Mouse (Mus musculus) cerebellum, postnatal 25 days (tissue): ENCODE data around the gene Tmcc1.
"Not testable (repeated sequence)": the region's sequence is repeated elsewhere in the genome, so short reads cannot be mapped to it uniquely, and the experiment has no call there.

Source experiments
- DNase-seq, 2 experiments: peaks; one replicate each; pipeline ENCODE4 v3.0.0; 2021; ENCODE audit warnings: mixed read lengths in 2 of 2

Gene Tmcc1

DNA sequence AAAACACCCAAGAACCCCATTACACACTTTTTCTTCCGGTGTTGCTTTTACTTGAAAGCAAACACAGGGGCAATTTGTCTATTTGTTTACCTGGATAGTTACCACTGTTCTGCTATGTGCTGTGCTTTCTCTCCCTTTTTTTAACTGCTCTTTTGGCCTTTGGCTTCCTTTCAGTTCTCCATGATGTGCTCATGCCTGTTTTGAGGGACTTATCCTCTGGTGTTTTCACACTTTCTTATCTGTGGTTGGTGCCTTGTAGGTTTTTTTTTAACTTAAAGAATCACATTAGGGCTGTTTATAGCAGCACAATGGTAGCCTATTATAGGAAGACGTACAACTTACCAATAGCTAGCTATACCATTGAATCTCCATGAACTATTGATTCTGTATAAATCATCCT, 51.6 kb downstream of the Tmcc1 start:
- no peak for DNase-seq

DNA sequence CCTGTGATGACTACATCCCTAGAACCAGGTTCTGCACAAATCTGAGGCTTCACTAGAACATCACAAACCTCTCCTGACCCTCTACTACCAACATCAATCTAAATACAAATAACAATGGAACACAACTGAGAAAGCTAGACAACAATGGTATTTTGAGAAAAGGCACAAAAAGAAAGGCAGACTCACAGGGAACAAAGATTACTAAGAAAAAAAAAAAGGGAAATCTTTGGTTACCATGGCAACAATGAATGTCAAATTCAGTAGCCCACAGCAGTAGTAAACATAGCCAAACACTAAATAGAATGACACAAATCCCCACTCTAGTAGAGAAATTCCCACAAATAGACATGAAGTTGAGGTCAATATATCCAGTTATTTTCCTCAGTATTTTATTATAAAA, 52.5 kb downstream of the Tmcc1 start:
- no peak for DNase-seq

- no peak for DNase-seq
Observed at GRCm38 (mm10) chr6:116139143-116139856, 54.0 kb downstream of the Tmcc1 start.

DNA sequence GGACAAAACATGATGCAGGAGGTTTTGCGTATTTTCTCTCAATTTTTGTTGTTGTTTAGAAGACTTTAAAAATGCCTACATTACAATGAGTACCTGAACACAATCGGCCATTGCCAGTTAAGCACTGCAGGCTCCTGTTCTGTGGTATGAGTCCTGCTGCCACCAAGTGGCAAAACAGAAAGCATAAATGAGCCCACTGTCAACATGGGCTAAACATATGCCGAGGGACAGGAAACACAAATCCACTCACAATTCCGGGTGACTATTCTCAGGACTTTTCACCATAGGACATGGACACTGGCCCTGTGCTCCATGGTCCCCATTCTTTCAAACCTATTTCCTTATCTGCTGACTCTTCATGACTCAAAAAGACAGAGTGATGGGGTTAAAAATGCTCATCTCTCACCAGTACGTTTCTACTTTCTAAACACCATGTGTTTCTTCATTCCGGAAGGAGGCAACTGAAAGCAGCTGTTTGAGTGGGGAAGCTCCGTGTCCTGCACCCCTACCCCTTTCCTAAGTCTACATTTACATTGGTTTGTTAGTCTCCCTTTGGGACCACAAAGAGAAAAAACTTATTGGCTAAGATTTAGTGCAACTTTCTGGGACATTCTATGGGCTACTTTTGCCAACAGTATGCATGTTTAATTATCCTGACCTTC, 57.2 kb downstream of the Tmcc1 start:
- peak; percentile 35 to 61 for DNase-seq

- no peak for DNase-seq
Observed at GRCm38 (mm10) chr6:116133756-116134155, 59.5 kb downstream of the Tmcc1 start.

DNA sequence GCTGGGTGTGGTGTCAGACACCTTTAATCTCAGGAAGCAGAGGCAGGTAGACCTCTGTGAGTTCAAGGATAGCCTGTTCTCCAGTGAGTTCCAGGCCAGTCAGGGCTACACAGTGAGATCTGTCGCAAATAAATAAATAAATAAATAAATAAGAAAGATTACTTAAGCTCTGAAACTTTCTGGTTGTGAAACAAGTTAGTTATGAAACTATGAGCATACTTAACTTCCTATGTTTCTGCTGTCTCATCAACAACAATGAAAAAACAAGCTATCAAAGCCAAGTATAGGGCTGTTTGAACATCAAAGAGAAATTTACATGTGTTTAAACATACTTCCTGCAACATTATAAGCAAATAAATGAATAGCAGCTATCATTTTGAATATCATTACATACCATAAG, 61.5 kb downstream of the Tmcc1 start:
- DNase-seq, result no peak

GRCm38 (mm10) chr6:116128710-116129109, 64.6 kb downstream of the Tmcc1 start:
- DNase-seq, result peak; percentile 40 to 68

- no peak for DNase-seq
Observed at GRCm38 (mm10) chr6:116127918-116128443, 65.3 kb downstream of the Tmcc1 start.

- DNase-seq, result no peak
Observed at GRCm38 (mm10) chr6:116126577-116126976, 66.7 kb downstream of the Tmcc1 start.

DNA sequence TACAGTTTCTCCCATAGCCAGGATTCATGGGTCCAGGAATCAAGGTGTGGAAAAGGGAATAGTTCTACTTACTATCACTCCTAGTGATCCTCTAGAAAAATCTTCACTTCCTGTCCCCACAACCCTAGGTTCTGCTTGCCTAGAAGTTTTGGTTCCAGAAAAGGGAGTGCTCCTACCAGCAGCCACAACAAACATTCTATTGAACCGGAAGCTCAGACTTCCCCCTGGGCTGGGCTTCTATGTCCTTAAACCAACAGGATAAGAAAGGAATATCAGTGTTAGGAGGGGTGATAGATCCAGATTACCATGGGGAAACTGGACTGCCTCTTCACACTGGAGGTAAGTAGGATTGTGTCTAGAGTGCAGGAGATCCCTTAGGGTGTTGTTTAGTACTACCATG, 70.4 kb downstream of the Tmcc1 start:
- no peak for DNase-seq

DNA sequence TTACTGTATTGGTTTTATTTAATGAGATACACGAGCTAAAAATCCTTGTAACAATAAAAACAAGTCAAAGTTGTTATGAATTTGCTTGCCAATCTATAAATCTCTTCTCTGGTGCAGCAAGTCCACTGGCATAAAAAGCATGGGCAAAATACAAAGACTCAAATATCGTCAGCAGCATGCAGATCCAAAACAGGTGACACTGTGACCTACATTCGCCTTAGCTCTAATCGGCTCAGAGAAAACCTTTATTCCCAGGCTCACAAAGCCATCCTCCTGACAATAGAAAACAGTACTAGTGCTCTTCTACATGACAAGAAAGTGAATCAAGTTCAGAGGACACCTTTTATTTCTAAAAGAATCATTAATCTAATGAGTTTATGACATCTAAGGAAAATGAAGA, 73.6 kb downstream of the Tmcc1 start:
- peak in 1 of 2 experiments; percentile 43 for DNase-seq

DNA sequence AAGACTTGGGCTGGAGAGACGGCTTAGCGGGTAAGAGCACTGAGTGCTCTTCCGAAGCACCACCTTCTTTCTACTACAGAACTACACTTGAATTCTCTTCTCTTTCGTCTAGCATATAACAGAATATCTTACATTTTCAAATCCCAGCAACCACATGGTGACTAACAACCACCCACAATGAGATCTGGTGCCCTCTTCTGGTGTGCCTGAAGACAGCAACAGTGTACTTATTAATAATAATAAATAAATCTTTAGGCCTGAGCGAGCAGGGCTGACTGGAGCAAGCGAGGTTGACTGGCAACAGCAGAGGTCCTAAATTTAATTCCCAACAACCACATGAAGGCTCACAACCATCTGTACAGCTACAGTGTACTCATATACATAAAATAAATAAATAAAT, 76.7 kb downstream of the Tmcc1 start:
- DNase-seq, result not testable (repeated sequence)

DNA sequence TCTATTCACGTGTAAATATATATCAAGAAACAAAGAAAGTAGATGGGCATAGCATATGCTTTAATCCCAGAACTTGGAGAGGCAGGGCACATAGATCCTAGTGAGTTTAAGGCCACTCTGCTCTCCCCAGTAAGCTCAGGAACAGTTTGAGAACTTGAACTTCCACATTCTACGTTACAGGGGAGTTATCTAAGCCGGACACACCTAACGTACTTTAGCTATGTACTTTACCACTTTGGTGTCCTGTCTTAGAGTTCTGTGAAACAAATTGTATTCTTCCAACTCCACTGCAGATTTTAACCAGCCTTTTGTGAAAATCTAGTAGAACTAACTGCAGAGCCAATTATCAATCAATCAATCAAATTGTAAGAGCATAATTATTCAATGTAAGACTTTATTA, 82.7 kb downstream of the Tmcc1 start:
- DNase-seq, result no peak

GRCm38 (mm10) chr6:116107471-116108358, 85.6 kb downstream of the Tmcc1 start:
- peak; percentile 38 to 45 for DNase-seq

DNA sequence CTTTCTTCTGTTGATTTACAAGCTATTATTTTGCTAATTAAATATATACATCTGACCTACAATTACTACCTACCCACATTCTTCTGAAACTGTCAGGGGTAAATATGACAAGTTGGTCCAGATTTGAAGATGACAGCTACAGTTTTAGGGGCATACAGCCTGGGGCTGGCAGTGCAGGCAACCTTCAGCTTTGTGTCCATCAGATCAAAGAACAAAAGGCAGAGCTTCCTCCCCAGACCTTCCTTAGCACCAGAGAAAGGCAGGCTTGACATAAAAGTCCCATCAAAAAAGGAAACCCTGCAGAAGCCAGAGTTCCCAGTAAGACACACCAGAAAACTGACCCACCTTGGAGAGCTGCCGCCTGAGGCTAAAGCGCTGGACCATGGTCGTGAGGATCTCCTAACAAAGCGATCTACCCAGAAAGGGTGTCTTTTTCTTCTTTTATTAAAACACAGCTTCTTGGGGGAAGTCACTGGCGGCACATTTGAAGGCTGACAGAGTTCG, 86.3 kb downstream of the Tmcc1 start:
- no peak for DNase-seq

GRCm38 (mm10) chr6:116097579-116097978, 95.7 kb downstream of the Tmcc1 start:
- no peak for DNase-seq

DNA sequence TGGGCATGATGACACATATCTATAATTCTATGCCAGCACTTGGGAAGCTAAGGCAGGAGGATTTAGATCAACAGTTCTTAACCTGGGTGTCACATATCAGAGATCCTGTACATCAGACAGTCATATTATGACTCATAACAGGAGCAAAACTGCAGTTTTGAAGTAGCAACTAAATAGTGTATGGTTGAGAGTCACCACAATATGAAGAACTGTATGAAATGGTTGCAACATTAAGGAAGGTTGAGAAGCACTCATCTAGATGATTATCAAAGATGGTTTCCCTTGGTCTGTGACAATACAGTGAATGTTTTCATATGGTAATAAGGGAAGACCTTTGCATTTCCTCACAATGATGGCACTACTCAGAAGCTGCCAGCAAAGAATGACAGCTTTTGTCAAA, 103.9 kb downstream of the Tmcc1 start:
- no peak for DNase-seq

DNA sequence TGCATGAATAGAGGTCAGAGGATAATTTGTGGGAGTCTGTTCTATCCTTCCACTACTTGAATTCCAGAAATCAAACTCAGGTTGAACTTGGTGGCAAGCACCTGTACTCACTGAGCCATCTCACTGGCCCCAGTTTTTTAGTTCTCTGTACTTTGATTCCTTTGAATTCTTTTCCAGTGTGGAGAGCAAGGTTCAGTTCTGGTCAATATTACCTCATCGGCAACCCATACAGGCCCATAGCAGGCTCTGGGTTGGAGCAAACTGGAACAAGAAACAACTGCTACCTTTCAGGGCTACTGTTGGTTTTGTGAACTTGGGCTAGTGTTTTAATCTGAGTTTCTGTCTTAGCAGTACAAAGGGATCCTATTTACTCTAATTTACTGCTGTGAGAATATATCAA, 107.2 kb downstream of the Tmcc1 start:
- no peak for DNase-seq

DNA sequence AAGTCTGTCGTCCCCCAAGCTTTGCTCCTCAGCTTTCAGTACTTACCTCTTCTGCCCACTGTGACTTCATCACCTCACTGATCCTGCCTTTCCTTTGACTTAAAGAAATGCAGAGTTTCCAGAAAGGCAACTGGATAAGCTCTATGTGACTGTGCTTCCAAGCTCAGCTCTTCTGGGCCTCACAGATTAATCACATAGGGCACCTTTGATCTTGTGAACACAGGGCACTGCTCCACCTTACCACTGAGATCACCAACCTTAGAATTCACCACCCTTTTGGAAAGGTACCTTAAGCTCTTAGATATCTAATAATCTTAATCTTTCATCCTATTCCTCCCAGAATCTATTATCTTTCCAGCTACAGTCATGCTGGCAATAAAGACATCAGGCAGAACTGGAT, 111.0 kb downstream of the Tmcc1 start:
- no peak for DNase-seq

DNA sequence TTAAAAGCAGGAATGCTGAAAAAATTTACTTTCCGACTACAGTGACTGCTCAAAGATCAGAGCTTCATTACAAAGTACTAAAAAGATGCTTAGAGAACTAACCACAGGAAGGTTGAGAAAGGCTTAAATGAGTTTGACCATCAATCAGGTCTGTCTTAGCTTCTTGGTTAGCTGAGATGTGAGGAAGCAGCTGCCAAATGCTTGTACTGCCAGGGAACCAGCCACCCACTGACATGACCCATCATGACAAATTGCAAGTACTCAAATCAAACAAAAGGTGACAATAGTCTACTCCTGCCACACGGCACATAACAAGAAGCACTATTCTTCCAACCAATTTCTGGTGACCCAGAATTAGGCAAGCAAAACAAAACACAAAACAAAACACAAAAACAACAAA, 111.9 kb downstream of the Tmcc1 start:
- peak in 1 of 2 experiments; percentile 20 for DNase-seq

GRCm38 (mm10) chr6:116080756-116081155, 112.5 kb downstream of the Tmcc1 start:
- no peak for DNase-seq

DNA sequence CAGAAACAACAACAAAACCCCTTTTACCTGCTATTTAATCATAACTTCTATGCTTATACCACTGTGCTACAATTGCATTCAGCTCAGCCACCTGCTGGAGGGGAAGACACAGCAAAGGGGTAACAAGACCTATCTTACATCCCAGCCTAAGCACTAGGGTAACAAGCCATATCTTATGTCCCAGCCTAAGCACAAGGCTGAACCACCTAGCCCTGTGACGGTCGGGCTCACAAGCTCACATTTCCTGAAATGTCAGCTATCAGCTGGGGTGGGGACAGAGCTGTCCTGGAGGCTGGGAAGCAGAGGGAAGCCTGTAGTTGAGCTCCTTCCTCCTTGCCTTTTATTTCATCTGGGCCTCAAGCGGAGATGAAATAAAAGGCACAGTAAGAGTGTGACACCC, 115.7 kb downstream of the Tmcc1 start:
- no peak for DNase-seq

- no peak for DNase-seq
Observed at GRCm38 (mm10) chr6:116074892-116075291, 118.4 kb downstream of the Tmcc1 start.
